Mouse (Mus musculus) brain, embryonic 14.5 days (tissue): ENCODE data around the gene Midn.

ENCODE experiments used
- CTCF ChIP-seq: fragments of 200-500 bp; IDR thresholded peaks from 2 replicates; pipeline ENCODE4 v1.5.1; 2012; ENCODE audit warnings: inconsistent platforms, mild to moderate bottlenecking, moderate library complexity, borderline replicate concordance; ENCODE audit not compliant: insufficient read depth, insufficient read length; ENCODE audit errors: extremely low read depth
- POLR2A ChIP-seq: fragments of 200-500 bp; IDR thresholded peaks from 2 replicates; pipeline ENCODE4 v1.6.1; 2012; ENCODE audit warnings: mild to moderate bottlenecking, inconsistent platforms, borderline replicate concordance; ENCODE audit not compliant: poor library complexity, insufficient read depth, insufficient read length, severe bottlenecking; ENCODE audit errors: extremely low read depth

DNA sequence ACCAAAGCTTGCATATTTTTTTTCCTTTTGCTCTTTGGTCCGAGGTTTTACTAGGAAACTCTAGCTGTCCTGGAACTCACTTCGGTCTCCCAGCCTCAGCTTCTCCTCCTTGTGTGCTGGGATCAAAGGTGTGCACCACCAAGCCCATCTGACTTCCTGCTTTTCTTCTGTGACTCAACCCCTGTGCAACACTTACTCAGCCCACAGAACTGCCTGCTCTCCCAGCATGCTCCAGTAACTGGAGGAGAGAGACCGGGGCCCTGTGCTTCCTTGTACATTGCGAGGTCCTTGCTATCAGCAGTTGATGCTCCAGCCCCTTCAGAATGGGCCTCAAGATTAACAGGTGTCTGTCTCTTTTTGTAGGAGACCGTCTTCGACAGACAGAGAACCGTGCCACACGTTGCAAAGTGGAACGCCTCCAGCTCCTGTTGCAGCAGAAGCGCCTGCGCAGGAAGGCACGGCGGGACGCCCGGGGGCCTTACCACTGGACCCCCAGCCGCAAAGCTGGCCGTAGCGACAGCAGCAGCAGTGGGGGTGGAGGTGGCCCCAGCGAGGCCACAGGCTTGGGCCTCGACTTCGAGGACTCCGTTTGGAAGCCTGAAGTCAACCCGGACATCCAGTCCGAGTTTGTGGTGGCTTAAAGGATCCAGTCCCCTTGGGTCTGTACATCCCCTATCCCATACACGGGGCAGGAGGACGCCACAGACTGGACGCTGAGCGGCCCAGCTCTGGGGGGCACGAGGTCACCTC is 8.1 kb downstream of the Midn start:
- TF ChIP-seq CTCF (no peak), POLR2A (no peak)
